Mouse (Mus musculus) midbrain, embryonic 16.5 days (tissue): ENCODE results near the gene Osbp2. TPM values are rescaled to one million over a fixed set of nuclear protein-coding genes. Genes with fewer than 3 reads are reported as not detected.
A peak's percentile ranks its signal among the peaks of the same experiment; 100 is the strongest.

ENCODE experiments used
- ATAC-seq: fragments of 200-750 bp; cut with Nextera tagmentation; 2 replicates; pipeline ENCODE4 v1.8.0; 2017; ENCODE audit warnings: moderate TSS enrichment
- H3K27ac ChIP-seq: fragments of 300-500 bp; sonication (generic); 2 replicates; pipeline ENCODE4 v1.5.1; 2014; ENCODE audit warnings: mild to moderate bottlenecking, low read length, mixed read lengths
- H3K27me3 ChIP-seq: fragments of 300-500 bp; sonication (generic); 2 replicates; pipeline ENCODE4 v1.6.1; 2014; ENCODE audit warnings: low read depth, low read length, mixed read lengths; ENCODE audit not compliant: control insufficient read depth, insufficient read depth
- H3K36me3 ChIP-seq: fragments of 300-500 bp; sonication (generic); 2 replicates; pipeline ENCODE4 v1.6.1; 2014; ENCODE audit warnings: mild to moderate bottlenecking, low read length, moderate library complexity, mixed read lengths; ENCODE audit not compliant: control insufficient read depth, insufficient read depth
- H3K4me1 ChIP-seq: fragments of 300-500 bp; sonication (generic); 2 replicates; pipeline ENCODE4 v1.6.1; 2014; ENCODE audit warnings: mild to moderate bottlenecking, low read length, mixed read lengths; ENCODE audit not compliant: control insufficient read depth, insufficient read depth
- H3K4me2 ChIP-seq: fragments of 300-500 bp; sonication (generic); 2 replicates; pipeline ENCODE4 v1.6.1; 2014; ENCODE audit warnings: mild to moderate bottlenecking, low read length, mixed read lengths
- H3K4me3 ChIP-seq: fragments of 300-500 bp; sonication (generic); 2 replicates; pipeline ENCODE4 v1.5.1; 2014; ENCODE audit warnings: low read depth, mild to moderate bottlenecking, low read length, moderate library complexity, mixed read lengths
- H3K9ac ChIP-seq: fragments of 300-500 bp; sonication (generic); 2 replicates; pipeline ENCODE4 v1.6.1; 2014; ENCODE audit warnings: low read depth, low read length, mixed read lengths
- H3K9me3 ChIP-seq: fragments of 300-500 bp; sonication (generic); replicated peaks from 2 replicates; pipeline ENCODE4 v1.6.1; 2014; ENCODE audit warnings: mild to moderate bottlenecking, low read length, mixed read lengths; ENCODE audit not compliant: control insufficient read depth, poor library complexity, severe bottlenecking
- WGBS: fragments of 180-500 bp; shearing (Covaris S2); extraction: QIAGEN DNeasy Blood & Tissue Kit; methylation state at CpG from one replicate; pipeline ENCODE4 v1.1.7; 2014; 5-methylcytosine and 5-hydroxymethylcytosine counted together
- polyA plus RNA-seq: library from polyadenylated mRNA; unstranded; fragments of >200 nt; fragmentation: Nextera tagmentation; extraction: Ambion mirVana; gene quantifications from 2 replicates; pipeline ENCODE4 v1.2.1, GENCODE M21; 2015

The Osbp2 gene
- polyA plus RNA-seq, 1 experiment from 2014 or later, result 40.9 TPM

DNA sequence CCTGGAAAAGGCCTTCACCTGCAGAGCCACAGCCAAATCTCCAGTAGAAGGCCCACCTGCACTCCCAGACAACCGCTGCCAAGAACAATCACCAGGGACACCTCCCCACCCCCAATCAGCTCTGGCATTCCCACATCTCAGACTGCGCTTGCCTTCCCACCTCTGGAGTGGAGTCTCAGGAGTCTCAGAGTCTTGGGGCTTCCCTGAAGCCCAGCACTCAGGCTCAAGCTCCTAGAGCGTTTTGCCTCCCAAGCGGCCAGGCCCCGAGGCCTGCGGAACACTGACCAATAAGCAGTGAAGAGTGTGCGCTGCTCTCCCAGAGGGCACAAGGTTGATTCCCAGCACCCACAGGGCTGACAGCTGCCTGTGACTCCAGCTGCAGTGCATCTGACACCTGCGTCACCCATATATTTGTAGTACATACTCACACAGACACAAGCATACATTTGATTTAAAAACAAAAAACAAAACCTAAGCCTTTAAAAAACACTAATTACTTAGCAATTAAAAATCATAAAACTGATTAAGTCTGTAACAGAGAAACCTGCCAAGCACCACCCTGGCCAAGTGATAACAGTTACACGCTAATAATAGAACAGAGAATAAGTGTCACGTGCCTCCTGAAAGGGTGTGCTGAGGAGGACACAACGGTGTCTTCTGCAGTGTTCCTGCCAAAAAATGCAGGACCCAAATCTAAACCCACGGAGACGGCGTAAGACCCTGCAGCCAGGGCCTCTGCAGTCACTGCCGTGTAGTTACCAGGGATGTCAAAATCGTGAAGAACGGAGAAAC, 19.6 kb downstream of the Osbp2 start:
- H3K4me2 ChIP-seq, result no peak overlapping the region
- 79% methylated on average over 17 of the region's 17 CpGs for WGBS
- no peak overlapping the region for H3K9ac ChIP-seq
- no peak overlapping the region for H3K27ac ChIP-seq
- H3K4me3 ChIP-seq, result no peak overlapping the region
- no peaks in the 10 kb centered on the region for H3K4me1 ChIP-seq
- H3K36me3 ChIP-seq, result no peaks in the 10 kb centered on the region
- ATAC-seq, result no peak
- no peaks in the 10 kb centered on the region for H3K9me3 ChIP-seq
- no peaks in the 10 kb centered on the region for H3K27me3 ChIP-seq

DNA sequence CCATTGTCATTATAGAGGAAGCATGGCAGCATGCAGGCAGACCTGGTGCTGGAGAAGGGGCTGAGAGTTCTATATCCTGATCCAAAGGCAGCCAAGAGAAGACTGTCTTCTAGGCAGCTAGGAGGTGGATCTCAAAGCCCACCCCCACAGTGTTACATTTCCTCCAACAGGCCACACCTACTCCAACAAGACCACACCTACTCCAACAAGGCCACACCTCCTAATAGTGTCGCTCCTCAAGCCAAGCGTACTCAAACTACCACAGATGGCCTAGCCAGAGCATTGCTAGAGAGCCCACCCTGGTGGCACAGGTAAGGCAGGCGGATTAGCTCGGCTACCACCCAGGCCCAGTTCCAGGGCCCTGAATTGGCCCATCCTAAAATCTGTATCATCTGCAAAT, 28.4 kb downstream of the Osbp2 start:
- no peak overlapping the region for H3K9ac ChIP-seq
- no peaks in the 10 kb centered on the region for H3K4me1 ChIP-seq
- H3K4me2 ChIP-seq, result no peak overlapping the region
- no peak overlapping the region for H3K27ac ChIP-seq
- H3K4me3 ChIP-seq, result no peak overlapping the region
- no peaks in the 10 kb centered on the region for H3K36me3 ChIP-seq
- no peaks in the 10 kb centered on the region for H3K27me3 ChIP-seq
- ATAC-seq, result no peak
- 66% methylated on average over 4 of the region's 4 CpGs for WGBS
- no peaks in the 10 kb centered on the region for H3K9me3 ChIP-seq

DNA sequence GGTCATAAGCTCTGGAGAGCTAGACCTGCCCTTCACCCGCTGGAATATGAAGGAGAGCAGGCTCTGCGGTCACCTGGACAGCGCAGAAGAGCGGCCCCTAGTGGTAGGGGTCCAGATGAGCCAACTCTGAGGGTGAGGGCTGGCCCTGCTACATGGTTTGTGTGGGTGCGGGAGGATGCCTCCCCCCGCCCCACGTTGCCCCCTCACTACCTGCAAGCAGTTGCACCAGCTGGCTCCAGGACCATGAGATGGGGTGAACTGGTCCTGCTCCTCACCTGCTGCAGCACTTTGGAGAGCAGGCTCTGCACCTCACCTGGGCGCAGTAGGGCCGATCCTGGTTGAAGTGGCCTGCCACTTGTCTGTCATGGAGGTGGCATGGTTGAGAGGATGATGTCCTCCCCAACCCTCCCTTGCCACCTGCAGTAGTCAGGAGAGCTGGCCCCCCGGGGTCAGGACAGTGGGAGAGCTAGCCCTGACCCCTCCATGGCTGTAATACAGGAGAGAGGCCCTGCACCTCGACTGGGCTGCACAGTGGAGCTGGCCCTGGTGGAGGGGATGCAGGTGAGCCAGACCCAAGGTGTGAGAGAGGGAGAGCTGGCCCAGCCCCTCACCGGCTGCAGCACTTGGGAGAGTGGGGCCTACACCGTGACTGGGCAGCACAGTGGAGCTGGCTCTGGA, 29.1 kb downstream of the Osbp2 start:
- H3K4me1 ChIP-seq, result no peaks in the 10 kb centered on the region
- no peak overlapping the region for H3K4me2 ChIP-seq
- H3K27me3 ChIP-seq, result no peaks in the 10 kb centered on the region
- no peak overlapping the region for H3K27ac ChIP-seq
- no peak overlapping the region for H3K4me3 ChIP-seq
- no peak overlapping the region for H3K9ac ChIP-seq
- no peak for ATAC-seq
- 48% methylated on average over 13 of the region's 13 CpGs for WGBS
- no peaks in the 10 kb centered on the region for H3K36me3 ChIP-seq
- H3K9me3 ChIP-seq, result no peaks in the 10 kb centered on the region

DNA sequence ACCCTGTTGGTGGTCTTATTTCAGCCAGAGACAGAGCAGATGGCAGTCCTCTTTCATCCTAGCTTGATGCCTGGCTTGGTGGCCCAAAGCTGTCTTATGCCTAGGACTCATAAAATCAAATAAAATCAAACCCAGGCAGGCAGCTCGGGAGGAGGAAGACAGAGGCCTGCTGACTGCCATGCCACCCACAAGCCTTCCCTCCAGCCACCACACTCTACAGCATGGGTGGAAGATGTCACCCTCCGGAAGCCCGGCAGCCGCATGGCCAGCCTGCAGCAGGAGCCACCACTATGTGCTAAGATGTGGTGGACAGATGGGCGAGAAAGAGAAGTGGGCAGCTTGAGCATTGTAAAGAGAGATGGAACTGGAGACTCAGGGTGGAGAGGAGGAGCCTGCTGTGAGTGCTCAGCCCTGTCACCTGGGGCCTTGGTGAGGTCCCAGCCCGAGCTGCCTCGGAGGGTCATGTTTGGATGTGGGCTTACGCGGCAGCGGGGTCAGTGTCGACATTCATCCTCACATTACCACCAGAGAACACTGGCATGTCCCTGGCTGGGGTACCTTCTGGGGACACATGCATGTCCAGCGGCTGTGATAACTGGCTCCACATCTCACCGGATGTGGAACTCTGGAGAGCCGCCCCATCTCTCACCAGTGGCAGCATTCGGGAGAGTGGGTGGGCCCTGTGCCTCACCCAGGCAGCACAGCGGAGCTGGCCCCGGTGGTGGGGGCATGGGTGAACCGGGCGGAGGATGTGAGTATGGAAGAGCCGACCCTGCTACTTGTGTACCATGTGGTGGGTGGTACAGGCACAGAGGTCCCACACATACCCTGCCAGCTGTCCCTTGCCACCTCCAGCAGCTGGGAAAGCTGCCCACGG, 29.9 kb downstream of the Osbp2 start:
- Histone ChIP-seq H3K4me3 (no peak overlapping the region), H3K4me2 (no peak overlapping the region), H3K27me3 (no peaks in the 10 kb centered on the region), H3K9me3 (no peaks in the 10 kb centered on the region), H3K27ac (no peak overlapping the region), H3K9ac (no peak overlapping the region), H3K36me3 (no peaks in the 10 kb centered on the region), H3K4me1 (no peaks in the 10 kb centered on the region)
- 42% methylated on average over 21 of the region's 21 CpGs for WGBS
- ATAC-seq, result 0 out of 2 replicates have a peak, but pooled peaks have one; percentile 28

DNA sequence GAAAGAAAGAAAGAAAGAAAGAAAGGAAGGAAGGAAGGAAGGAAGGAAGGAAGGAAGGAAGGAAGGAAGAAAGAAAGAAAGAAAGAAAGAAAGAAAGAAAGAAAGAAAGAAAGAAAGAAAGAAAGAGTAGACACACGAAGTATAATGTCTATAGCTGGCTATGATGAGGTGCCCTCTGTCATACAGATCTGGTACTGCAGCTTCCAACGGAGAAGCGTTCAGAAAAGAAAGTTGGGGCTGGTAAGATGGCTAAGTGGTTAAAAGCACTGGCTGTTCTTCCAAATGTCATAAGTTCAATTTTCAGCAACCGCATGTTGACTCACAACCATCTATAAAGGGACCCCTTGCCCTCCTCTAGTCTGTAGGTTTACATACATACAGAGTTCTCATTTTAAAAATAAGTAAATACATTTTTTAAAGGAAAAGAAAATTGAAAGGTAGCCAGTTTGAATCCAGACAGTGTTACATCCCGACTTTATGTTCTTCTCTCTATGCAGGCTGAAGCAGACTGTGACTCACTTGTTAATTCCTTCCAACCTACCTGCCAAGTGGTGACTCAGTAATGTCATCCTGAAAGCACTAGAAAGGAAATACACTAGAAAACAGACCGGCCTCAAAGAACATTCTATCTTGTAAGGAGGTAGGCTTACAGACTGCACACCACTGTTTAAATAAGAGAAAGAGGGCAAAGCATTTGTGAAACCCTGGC, 31.4 kb downstream of the Osbp2 start:
- no peaks in the 10 kb centered on the region for H3K4me1 ChIP-seq
- H3K4me3 ChIP-seq, result no peak overlapping the region
- ATAC-seq, result no peak
- no peaks in the 10 kb centered on the region for H3K36me3 ChIP-seq
- 52% methylated on average over 6 of the region's 6 CpGs for WGBS
- H3K9ac ChIP-seq, result no peak overlapping the region
- H3K4me2 ChIP-seq, result no peak overlapping the region
- H3K27me3 ChIP-seq, result no peaks in the 10 kb centered on the region
- H3K27ac ChIP-seq, result no peak overlapping the region
- H3K9me3 ChIP-seq, result no peaks in the 10 kb centered on the region

DNA sequence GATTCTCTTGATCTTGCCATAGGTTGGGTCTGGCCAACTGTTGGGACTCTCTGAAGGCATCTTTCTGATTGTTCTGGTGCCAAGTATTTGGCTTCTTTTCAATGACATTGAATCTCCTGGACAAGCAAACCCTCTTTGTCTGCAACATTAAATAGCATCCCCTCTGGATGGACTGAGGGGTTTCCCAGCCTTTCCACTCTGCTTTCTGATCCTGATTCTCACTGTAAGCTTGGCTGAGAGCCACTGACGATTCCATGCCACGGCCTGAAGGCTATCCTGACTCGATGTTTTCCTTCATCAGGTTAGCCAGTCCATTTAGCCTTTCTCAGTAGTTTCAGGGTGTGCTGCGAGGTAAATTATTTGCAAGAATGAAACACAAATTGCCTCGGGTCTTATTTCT, 34.0 kb downstream of the Osbp2 start:
- Histone ChIP-seq H3K4me1 (no peaks in the 10 kb centered on the region), H3K36me3 (no peaks in the 10 kb centered on the region), H3K27ac (no peak overlapping the region), H3K9me3 (no peaks in the 10 kb centered on the region), H3K4me3 (no peak overlapping the region), H3K9ac (no peak overlapping the region), H3K27me3 (no peaks in the 10 kb centered on the region), H3K4me2 (no peak overlapping the region)
- ATAC-seq, result no peak
- WGBS, result 88% methylated on average over 5 of the region's 5 CpGs

DNA sequence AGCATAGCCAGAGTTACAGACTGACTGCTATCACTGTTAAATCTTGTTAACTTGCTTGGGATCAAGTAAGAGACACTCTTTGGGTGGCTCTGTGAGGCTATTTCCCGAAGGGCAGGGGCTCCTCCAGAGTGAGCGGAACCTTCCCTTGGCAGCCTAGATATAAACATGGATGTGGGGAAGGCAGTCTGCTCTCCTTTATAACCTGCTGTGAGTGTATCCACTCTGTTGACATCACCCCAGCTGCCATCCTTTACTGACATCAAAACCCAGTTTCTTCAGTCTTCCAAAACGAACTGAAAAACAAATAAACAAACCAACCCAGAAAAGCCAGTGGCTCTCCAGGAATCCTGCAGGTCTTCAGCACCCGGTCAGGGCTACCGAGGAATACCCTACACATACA, 39.6 kb downstream of the Osbp2 start:
- ATAC-seq, result no peak
- 87% methylated on average over 5 of the region's 5 CpGs for WGBS

DNA sequence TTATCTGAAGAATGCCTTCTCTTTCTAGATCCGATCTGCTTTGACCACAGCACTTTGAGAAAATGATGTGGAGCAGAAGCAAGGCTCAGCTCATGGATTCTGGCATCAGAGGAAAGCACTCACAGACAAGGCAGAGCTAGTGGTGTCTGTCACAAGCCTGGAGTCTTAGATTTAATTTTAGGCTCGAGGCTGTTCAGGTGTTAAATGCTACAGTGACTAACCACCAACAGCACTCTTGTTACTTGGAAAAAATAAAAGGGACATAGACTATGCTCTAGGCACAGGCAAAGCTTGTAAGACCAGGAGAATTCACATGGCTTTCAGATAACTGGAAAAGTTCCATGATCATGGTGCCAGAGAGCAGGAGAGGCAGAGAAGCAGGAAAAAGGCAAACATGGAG, 40.3 kb downstream of the Osbp2 start:
- Histone ChIP-seq H3K4me3 (no peak overlapping the region), H3K27ac (no peak overlapping the region), H3K27me3 (no peaks in the 10 kb centered on the region), H3K9me3 (no peaks in the 10 kb centered on the region), H3K36me3 (no peaks in the 10 kb centered on the region), H3K9ac (no peak overlapping the region), H3K4me1 (no peaks in the 10 kb centered on the region), H3K4me2 (no peak overlapping the region)
- no peak for ATAC-seq
- WGBS, result 54% methylated on average over 2 of the region's 2 CpGs

More for the DNA sequence above, 39.6 kb downstream of the Osbp2 start:
- no peak overlapping the region for H3K4me3 ChIP-seq
- H3K27ac ChIP-seq, result no peak overlapping the region
- H3K4me2 ChIP-seq, result no peak overlapping the region
- H3K9ac ChIP-seq, result no peak overlapping the region
- H3K36me3 ChIP-seq, result no peaks in the 10 kb centered on the region
- no peaks in the 10 kb centered on the region for H3K4me1 ChIP-seq
- no peaks in the 10 kb centered on the region for H3K27me3 ChIP-seq
- no peaks in the 10 kb centered on the region for H3K9me3 ChIP-seq
